Mouse (Mus musculus) ES-E14 (cell line): ENCODE data around the gene Tfip11. TPM values are rescaled to one million over a fixed set of nuclear protein-coding genes. Genes with fewer than 3 reads are reported as not detected.

Experiments
- DNase-seq: peaks from one replicate; pipeline ENCODE4 v3.0.0-alpha.2; 2013; ENCODE audit warnings: low read depth, low spot score
- H3K27ac ChIP-seq: 2 replicates; pipeline ENCODE4 v1.5.1; 2012; ENCODE audit warnings: low read depth, mild to moderate bottlenecking, low read length, moderate library complexity, mixed read lengths; ENCODE audit not compliant: poor library complexity, insufficient read depth, severe bottlenecking
- H3K36me3 ChIP-seq: 2 replicates; pipeline ENCODE4 v1.6.1; 2012; ENCODE audit warnings: mild to moderate bottlenecking, low read length, moderate library complexity, mixed read lengths; ENCODE audit not compliant: control insufficient read depth, poor library complexity, insufficient read depth, severe bottlenecking
- H3K4me1 ChIP-seq, 2 experiments: fragments of 150-350 bp in 1 of 2; sonication (generic) in 1 of 2; 2 replicates each; pipeline ENCODE4 v1.6.1; 2012; ENCODE audit warnings: low read length in 2 of 2, mild to moderate bottlenecking in 1 of 2, mixed read lengths in 1 of 2; ENCODE audit not compliant: control insufficient read depth in 2 of 2, insufficient read depth in 2 of 2, poor library complexity in 1 of 2
- H3K4me3 ChIP-seq, 2 experiments: fragments of 150-350 bp in 1 of 2; sonication (generic) in 1 of 2; 2 replicates each; pipeline ENCODE4 v1.5.1; 2012; ENCODE audit warnings: low read length in 2 of 2, low read depth in 1 of 2, mild to moderate bottlenecking in 1 of 2, mixed read lengths in 1 of 2; ENCODE audit not compliant: insufficient read depth in 1 of 2, poor library complexity in 1 of 2, severe bottlenecking in 1 of 2
- H3K9ac ChIP-seq: 2 replicates; pipeline ENCODE4 v1.6.1; 2012; ENCODE audit warnings: low read depth, mild to moderate bottlenecking, low read length, mixed read lengths; ENCODE audit not compliant: poor library complexity, insufficient read depth, severe bottlenecking
- H3K9me3 ChIP-seq: fragments of 150-350 bp; sonication (generic); 2 replicates; pipeline ENCODE4 v1.6.1; 2012; ENCODE audit warnings: low read depth, mild to moderate bottlenecking, low read length; ENCODE audit not compliant: control insufficient read depth, insufficient read depth
- CHD2 ChIP-seq: IDR thresholded peaks from 2 replicates; pipeline ENCODE4 v1.6.1; 2014; ENCODE audit warnings: mild to moderate bottlenecking, low read depth, low read length, inconsistent platforms
- HCFC1 ChIP-seq: IDR thresholded peaks from 2 replicates; pipeline ENCODE4 v1.6.1; 2012; ENCODE audit warnings: low read length, inconsistent platforms, borderline replicate concordance; ENCODE audit not compliant: insufficient read depth
- MAFK ChIP-seq: IDR thresholded peaks from 2 replicates; pipeline ENCODE4 v1.6.1; 2014; ENCODE audit warnings: mild to moderate bottlenecking, low read depth, low read length, inconsistent platforms; ENCODE audit not compliant: insufficient read depth
- ZC3H11A ChIP-seq: IDR thresholded peaks from 2 replicates; pipeline ENCODE4 v1.6.1; 2012; ENCODE audit warnings: low read depth, mild to moderate bottlenecking, inconsistent platforms, low read length, borderline replicate concordance
- ZNF384 ChIP-seq: IDR thresholded peaks from 2 replicates; pipeline ENCODE4 v1.6.1; 2012; ENCODE audit warnings: low read depth, low read length, inconsistent platforms
- in situ Hi-C, 2 experiments: fragments of 600-800 bp; cut with MboI; formaldehyde crosslinking; loops; one replicate each; pipeline ENCODE4 v1.15.1; 2025; ENCODE audit warnings: low sequenced_read_pairs in 2 of 2, inconsistent platforms in 1 of 2; ENCODE audit not compliant: unreplicated experiment in 2 of 2
- total RNA-seq: library from RNA; depleted of rRNA; stranded (reverse); fragments of 300-350 nt; gene quantifications from 2 replicates; pipeline ENCODE4 v1.2.3, GENCODE M21; 2012

Gene Tfip11
- total RNA-seq, 1 experiment, result 38.9 TPM

GRCm38 (mm10) chr5:112282780-112283482 lies 43.2 kb upstream of the Tfip11 start:
- in situ Hi-C loops, result no loop called here
- H3K4me1 ChIP-seq, result peaks cover 12 to 52% of the 10 kb centered on the region in 2 experiments
- H3K9me3 ChIP-seq, result no peaks in the 10 kb centered on the region
- TF ChIP-seq ZC3H11A (no peak), MAFK (no peak), ZNF384 (no peak), CHD2 (no peak), HCFC1 (no peak)
- no peaks in the 10 kb centered on the region; the same call in 1 of the 2 replicates for H3K36me3 ChIP-seq
- no peak for DNase-seq
- H3K27ac ChIP-seq, result no peak overlapping the region
- H3K4me3 ChIP-seq, result no peak overlapping the region
- H3K9ac ChIP-seq, result no peak overlapping the region

GRCm38 (mm10) chr5:112283543-112284202 lies 42.5 kb upstream of the Tfip11 start:
- Histone ChIP-seq H3K9ac (0 out of 2 replicates have a peak overlapping the region, but pooled peaks have one; percentile 25), H3K4me1 (peaks cover 12 to 59% of the 10 kb centered on the region in 2 experiments), H3K9me3 (no peaks in the 10 kb centered on the region), H3K27ac (no peak overlapping the region; the same call in 1 of the 2 replicates), H3K4me3 (no peak overlapping the region), H3K36me3 (no peaks in the 10 kb centered on the region; the same call in 1 of the 2 replicates)
- TF ChIP-seq CHD2 (no peak), MAFK (no peak), HCFC1 (no peak), ZC3H11A (no peak), ZNF384 (no peak)
- in situ Hi-C loops, result no loop called here
- DNase-seq, result no peak

- peak overlapping the region; percentile 57 for H3K27ac ChIP-seq
- no peaks in the 10 kb centered on the region; the same call in 1 of the 2 replicates for H3K36me3 ChIP-seq
- TF ChIP-seq MAFK (no peak), HCFC1 (no peak), ZC3H11A (no peak), CHD2 (no peak), ZNF384 (no peak)
- H3K9ac ChIP-seq, result no peak overlapping the region; the same call in 1 of the 2 replicates
- in situ Hi-C loops, result no loop called here
- H3K4me1 ChIP-seq, result peaks cover 12 to 56% of the 10 kb centered on the region in 2 experiments
- no peak overlapping the region; a peak in 1 of 4 replicates for H3K4me3 ChIP-seq
- no peak for DNase-seq
- no peaks in the 10 kb centered on the region for H3K9me3 ChIP-seq
These were observed 42.0 kb upstream of the Tfip11 start for GRCm38 (mm10) chr5:112284203-112284582.

DNA sequence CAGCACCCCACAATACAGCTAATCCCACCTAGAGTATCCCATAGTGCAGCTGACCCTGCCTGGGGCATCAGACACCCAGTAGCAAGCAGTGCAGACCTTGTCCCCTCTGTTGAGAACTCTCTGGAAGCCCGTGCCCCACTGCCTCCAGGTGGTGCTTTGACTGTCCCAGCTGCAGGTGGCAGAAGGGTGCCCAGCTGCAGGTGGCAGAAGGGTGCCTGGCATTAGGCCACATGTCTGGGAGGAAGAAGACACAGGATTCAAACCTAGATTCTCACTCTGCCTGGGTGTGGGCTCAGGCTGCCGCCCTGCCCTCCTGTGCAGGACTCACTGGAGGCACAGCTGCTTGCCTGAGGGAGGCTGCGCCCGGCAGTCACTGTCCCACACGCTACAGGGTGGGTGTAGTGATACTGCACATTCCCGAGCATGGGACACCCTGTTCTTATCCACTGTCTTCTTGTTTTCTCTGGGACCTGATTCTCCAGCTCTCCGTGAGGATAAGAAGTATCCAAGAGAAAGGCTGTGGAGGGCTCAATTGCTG lies 40.5 kb upstream of the Tfip11 start:
- H3K4me3 ChIP-seq, result no peak overlapping the region
- H3K9ac ChIP-seq, result no peak overlapping the region
- in situ Hi-C loops, result no loop called here
- H3K9me3 ChIP-seq, result no peaks in the 10 kb centered on the region
- peaks cover 10 to 50% of the 10 kb centered on the region in 2 experiments for H3K4me1 ChIP-seq
- no peak for DNase-seq
- no peaks in the 10 kb centered on the region; the same call in 1 of the 2 replicates for H3K36me3 ChIP-seq
- no peak for TF ChIP-seq MAFK
- TF ChIP-seq ZNF384, result no peak
- H3K27ac ChIP-seq, result no peak overlapping the region
